Mouse (Mus musculus) urinary bladder, postnatal 10 days (tissue): ENCODE data around the gene Fam149b.
"Not testable (repeated sequence)": the region's sequence is repeated elsewhere in the genome, so short reads cannot be mapped to it uniquely, and the experiment has no call there.

ENCODE experiments used
- DNase-seq: peaks from one replicate; pipeline ENCODE4 v3.0.0; 2022; ENCODE audit warnings: low spot score

The Fam149b gene

GRCm38 (mm10) chr14:20347991-20348541, at the start of gene Fam149b, which contains the start of gene Ecd:
Gene Fam149b, plus strand, starts transcription at chr14:20348162.
Gene Ecd, minus strand, starts transcription at chr14:20348121.
- DNase-seq = peak; percentile 66

- DNase-seq = not testable (repeated sequence)
Measured at GRCm38 (mm10) chr14:20305085-20305484, 42.9 kb upstream of the Fam149b start.

- no peak for DNase-seq
Measured at GRCm38 (mm10) chr14:20315137-20315536, 32.8 kb upstream of the Fam149b start.

- DNase-seq = peak; percentile 20
Measured at GRCm38 (mm10) chr14:20319420-20319819, 28.5 kb upstream of the Fam149b start.

- no peak for DNase-seq
Measured at GRCm38 (mm10) chr14:20324196-20324595, 23.8 kb upstream of the Fam149b start.

GRCm38 (mm10) chr14:20328474-20328873, 19.5 kb upstream of the Fam149b start:
- DNase-seq = no peak

GRCm38 (mm10) chr14:20331316-20331715, 16.6 kb upstream of the Fam149b start:
- DNase-seq = no peak

- DNase-seq = no peak
Measured at GRCm38 (mm10) chr14:20339415-20339814, 8.5 kb upstream of the Fam149b start.

GRCm38 (mm10) chr14:20340149-20340548, 7.8 kb upstream of the Fam149b start:
- no peak for DNase-seq

- DNase-seq = no peak
Measured at GRCm38 (mm10) chr14:20340866-20341265, 7.1 kb upstream of the Fam149b start.

GRCm38 (mm10) chr14:20345885-20346284, 2.1 kb upstream of the Fam149b start:
- no peak for DNase-seq

GRCm38 (mm10) chr14:20347441-20347990, 446 bp upstream of the Fam149b start:
- DNase-seq = no peak

- no peak for DNase-seq
Measured at GRCm38 (mm10) chr14:20363230-20363629, 15.3 kb downstream of the Fam149b start.

GRCm38 (mm10) chr14:20368271-20368670, 20.3 kb downstream of the Fam149b start:
- DNase-seq = no peak

- no peak for DNase-seq
Measured at GRCm38 (mm10) chr14:20370798-20371197, 22.8 kb downstream of the Fam149b start.

- DNase-seq = no peak
Measured at GRCm38 (mm10) chr14:20371854-20372253, 23.9 kb downstream of the Fam149b start.

GRCm38 (mm10) chr14:20377112-20377521, 29.2 kb downstream of the Fam149b start:
- no peak for DNase-seq

- DNase-seq = no peak
Measured at GRCm38 (mm10) chr14:20378313-20379061, 30.5 kb downstream of the Fam149b start.

- DNase-seq = no peak
Measured at GRCm38 (mm10) chr14:20379087-20379640, 31.2 kb downstream of the Fam149b start.

- DNase-seq = no peak
Measured at GRCm38 (mm10) chr14:20379753-20380430, 31.9 kb downstream of the Fam149b start.

- DNase-seq = peak; percentile 83
Measured at GRCm38 (mm10) chr14:20388441-20389129, 40.6 kb downstream of the Fam149b start, which contains the start of gene Dnajc9. Gene Dnajc9, minus strand, starts transcription at chr14:20388910.
